Mouse (Mus musculus): ENCODE results near the gene Phf19.

- TF ChIP-seq CTCF (IDR thresholded peaks at IDR 0.05), result no peak
- no peak for TF ChIP-seq EP300 (IDR thresholded peaks at IDR 0.05)
Measured at GRCm38 (mm10) chr2:34945580-34945979, 31.8 kb upstream of the Phf19 start.
